Mouse (Mus musculus): ENCODE measurements at regions not wholly inside any gene's neighbourhood (a gene's known extent, or its start where the extent isn't known, plus 50 kb on each side); places are given as distances from the start of the nearest gene placed in this dataset. TPM values are rescaled to one million over a fixed set of nuclear protein-coding genes. Genes with fewer than 3 reads are reported as not detected.
"Not testable (repeated sequence)": the region's sequence is repeated elsewhere in the genome, so short reads cannot be mapped to it uniquely, and the experiment has no call there.

- DNase-seq (ENCODE audit: low spot score); intact Hi-C loops (cut with DNase I): not testable (repeated sequence)
Observed at GRCm38 (mm10) chrX:103532620-103533199, 97.7 kb upstream of the Zcchc13 start.

- no peak for DNase-seq (ENCODE audit: low spot score)
- intact Hi-C loops (cut with DNase I) = no loop called here
Observed at GRCm38 (mm10) chrX:103533306-103533705, 97.1 kb upstream of the Zcchc13 start.

- intact Hi-C loops (cut with DNase I) = no loop called here
- no peak for DNase-seq (ENCODE audit: low spot score)
Observed at GRCm38 (mm10) chrX:103533831-103534230, 96.6 kb upstream of the Zcchc13 start.

DNA sequence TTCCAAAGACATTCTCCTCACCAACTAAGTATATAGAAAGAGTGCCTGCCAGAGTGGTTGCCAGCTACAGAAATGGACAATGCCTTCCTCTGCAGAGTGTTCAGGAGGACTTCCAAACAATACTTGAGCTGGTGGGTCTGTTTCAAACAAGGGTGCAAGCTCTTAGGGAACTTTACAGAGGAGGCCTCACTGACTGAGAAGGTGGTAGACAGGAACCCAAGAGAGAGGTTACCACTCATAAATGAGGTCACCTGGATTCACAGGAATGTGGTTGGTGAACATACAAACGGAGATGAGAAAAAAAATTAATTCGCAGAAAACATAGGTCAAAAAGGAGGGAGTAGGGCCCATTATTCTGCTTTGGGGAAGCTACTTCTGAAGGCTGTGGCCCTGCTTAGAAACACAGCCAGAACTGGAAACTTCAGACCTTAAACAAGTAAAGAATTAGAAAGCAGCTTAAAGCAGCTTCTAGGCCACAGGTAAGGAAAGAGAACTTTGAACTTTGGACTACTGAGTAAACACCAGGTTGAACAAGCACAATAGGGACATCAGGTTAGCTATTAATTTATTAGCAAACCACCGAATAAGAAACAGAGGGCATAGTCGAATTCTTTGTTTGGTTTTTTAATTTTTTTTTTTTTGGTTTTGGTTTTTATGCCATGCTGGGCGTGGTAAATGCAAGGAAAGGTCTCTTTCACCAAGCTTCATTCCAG lies 83.7 kb upstream of the Zcchc13 start:
- intact Hi-C loops (cut with DNase I) = no loop called here
- DNase-seq (ENCODE audit: low spot score) = no peak

DNA sequence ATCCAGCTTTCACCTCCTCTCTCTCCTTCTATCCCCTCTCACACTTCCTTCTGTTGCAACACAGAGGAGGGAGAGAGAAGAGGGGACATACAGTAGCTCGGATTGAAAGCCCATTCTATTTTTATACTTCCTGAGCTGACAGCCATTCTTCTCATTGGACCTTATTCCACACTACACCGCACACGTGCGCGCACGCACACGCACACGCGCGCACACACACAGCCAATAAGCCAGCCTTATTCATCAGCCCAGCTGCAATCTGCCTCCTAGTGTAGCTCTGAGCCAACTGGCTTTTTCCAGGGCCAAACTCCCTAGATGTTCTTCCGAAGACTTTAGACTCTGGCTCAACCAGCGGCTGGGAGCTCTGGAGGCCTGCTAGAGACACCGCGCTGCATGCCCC lies 79.1 kb upstream of the Zcchc13 start:
- peak; percentile 58 for DNase-seq (ENCODE audit: low spot score)
- intact Hi-C loops (cut with DNase I) = no loop called here

- intact Hi-C loops (cut with DNase I) = no loop called here
- no peak for DNase-seq (ENCODE audit: low spot score)
Observed at GRCm38 (mm10) chrX:103553196-103553595, 77.2 kb upstream of the Zcchc13 start.

GRCm38 (mm10) chrX:103553605-103554004 lies 76.8 kb upstream of the Zcchc13 start:
- intact Hi-C loops (cut with DNase I) = no loop called here
- no peak for DNase-seq (ENCODE audit: low spot score)

GRCm38 (mm10) chrX:103555041-103555986 lies 75.1 kb upstream of the Zcchc13 start:
- intact Hi-C loops (cut with DNase I); DNase-seq (ENCODE audit: low spot score): not testable (repeated sequence)

DNA sequence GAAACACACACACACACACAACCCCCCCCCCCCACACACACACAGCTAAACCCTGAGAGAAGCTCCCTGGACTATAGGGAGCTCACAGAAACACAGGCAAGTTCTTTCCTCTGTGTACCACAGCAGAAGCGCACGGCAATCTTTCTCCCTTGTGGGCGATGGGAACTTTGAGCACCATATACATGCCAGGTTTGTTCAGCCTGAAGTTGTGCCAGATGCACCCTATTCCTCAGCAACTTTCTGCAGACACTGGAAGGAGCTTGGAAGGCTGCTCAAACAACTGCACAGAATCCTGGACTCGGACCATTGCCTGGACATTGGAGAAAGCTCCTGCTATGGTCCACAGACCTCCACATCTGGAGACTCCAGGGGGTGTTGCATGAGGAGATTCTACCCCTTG lies 74.3 kb upstream of the Zcchc13 start:
- DNase-seq (ENCODE audit: low spot score) = no peak
- intact Hi-C loops (cut with DNase I) = no loop called here

- DNase-seq (ENCODE audit: low spot score) = no peak
- intact Hi-C loops (cut with DNase I) = no loop called here
Observed at GRCm38 (mm10) chrX:103556681-103557490, 73.5 kb upstream of the Zcchc13 start.

- no peak for DNase-seq (ENCODE audit: low spot score)
- intact Hi-C loops (cut with DNase I) = no loop called here
Observed at GRCm38 (mm10) chrX:103557496-103557895, 72.9 kb upstream of the Zcchc13 start.

DNA sequence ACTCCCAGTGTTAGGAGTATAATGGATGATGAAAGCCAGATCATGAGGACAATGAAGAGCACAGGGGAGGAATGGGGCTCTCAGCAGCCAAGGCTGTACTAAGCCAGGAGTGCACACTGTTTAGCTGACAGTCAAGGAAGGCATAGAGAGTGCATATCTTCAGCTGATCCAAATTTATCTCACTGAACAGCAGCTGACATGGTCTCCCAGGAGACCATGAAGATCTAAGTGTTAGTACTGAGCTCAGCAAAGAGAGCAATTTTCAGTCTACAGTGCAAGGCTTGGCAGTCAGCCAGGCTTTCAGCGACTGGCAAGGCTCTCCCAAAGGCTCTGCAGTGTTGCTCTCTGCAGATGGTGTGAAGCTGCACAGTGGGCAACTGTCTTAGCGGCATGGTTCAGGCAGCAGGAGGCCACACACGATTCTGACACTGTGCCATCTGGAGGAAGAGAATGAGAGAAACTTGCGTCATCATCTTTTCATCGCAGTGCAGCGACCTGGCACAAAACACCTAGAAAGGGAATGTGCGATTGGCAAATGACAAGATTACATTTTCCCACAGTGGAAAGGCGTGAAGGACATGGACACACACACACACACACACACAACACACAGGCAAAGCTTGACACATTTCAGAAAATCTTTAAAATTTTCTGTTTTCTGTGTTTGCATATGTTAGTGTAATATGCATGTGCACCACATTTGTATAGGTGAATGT lies 66.7 kb upstream of the Zcchc13 start:
- DNase-seq (ENCODE audit: low spot score) = peak; percentile 14
- intact Hi-C loops (cut with DNase I) = loop anchor here (5.0 kb wide), 2 partner anchors 39 to 61 kb away; no protein-coding TSS in a partner anchor

DNA sequence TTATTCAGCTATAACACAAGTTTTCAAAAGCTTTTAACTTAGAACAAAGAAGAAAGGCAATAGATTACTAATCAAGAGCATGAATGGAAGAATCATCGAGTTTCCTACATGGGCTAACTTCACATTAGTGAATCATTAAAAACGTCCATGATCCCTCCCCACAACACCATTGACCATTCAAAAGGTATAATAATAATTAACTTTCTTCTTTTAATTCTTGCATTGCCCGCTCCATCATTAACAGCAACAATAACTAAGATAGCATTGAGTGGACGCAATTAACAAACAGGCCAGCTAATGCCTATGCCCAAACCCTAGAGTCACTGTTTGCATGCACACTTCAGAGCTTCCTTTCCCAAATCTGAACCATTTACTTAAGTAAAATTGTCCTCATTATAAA lies 57.0 kb upstream of the Zcchc13 start:
- DNase-seq (ENCODE audit: low spot score) = no peak
- intact Hi-C loops (cut with DNase I) = no loop called here

DNA sequence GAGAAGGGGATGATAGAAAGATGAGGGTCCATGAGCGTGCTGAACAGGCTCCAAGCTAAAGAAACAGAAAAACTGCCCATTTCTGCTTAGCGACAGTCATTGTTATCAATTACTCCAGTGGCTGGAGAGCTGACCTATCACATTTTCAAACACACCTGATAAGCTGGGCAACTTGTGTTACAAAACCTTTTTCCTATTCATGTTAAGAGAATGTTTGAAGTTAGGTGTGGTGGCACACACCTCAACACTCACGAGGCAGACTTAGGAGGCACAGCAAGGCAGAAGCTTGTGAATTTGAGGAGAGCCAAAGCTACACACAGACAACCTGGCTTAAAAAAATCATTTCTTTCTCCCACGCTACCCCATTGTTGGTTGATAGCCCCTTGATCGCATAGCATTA lies 50.9 kb upstream of the Zcchc13 start:
- intact Hi-C loops (cut with DNase I) = no loop called here
- DNase-seq (ENCODE audit: low spot score) = no peak

Small RNA genes in the stretch of these regions (microRNA-seq; reads per million reads assigned to microRNA genes)
- not detected for gene Mir374b
- not detected for gene Mir374c
- 80.3 reads per million, percentile 54 among the genes with 10 or more reads in this experiment for gene Mir421

Measured in heart, postnatal 25 days (tissue).